Mouse (Mus musculus) midbrain, embryonic 16.5 days (tissue): Measurements from ENCODE around the gene Tmem178. TPM values are rescaled to one million over a fixed set of nuclear protein-coding genes. Genes with fewer than 3 reads are reported as not detected.

ENCODE experiments used
- ATAC-seq: fragments of 200-750 bp; cut with Nextera tagmentation; 2 replicates; pipeline ENCODE4 v1.8.0; 2017; ENCODE audit warnings: moderate TSS enrichment
- H3K27ac ChIP-seq: fragments of 300-500 bp; sonication (generic); 2 replicates; pipeline ENCODE4 v1.5.1; 2014; ENCODE audit warnings: mild to moderate bottlenecking, low read length, mixed read lengths
- H3K27me3 ChIP-seq: fragments of 300-500 bp; sonication (generic); 2 replicates; pipeline ENCODE4 v1.6.1; 2014; ENCODE audit warnings: low read depth, low read length, mixed read lengths; ENCODE audit not compliant: control insufficient read depth, insufficient read depth
- H3K36me3 ChIP-seq: fragments of 300-500 bp; sonication (generic); 2 replicates; pipeline ENCODE4 v1.6.1; 2014; ENCODE audit warnings: mild to moderate bottlenecking, low read length, moderate library complexity, mixed read lengths; ENCODE audit not compliant: control insufficient read depth, insufficient read depth
- H3K4me1 ChIP-seq: fragments of 300-500 bp; sonication (generic); 2 replicates; pipeline ENCODE4 v1.6.1; 2014; ENCODE audit warnings: mild to moderate bottlenecking, low read length, mixed read lengths; ENCODE audit not compliant: control insufficient read depth, insufficient read depth
- H3K4me2 ChIP-seq: fragments of 300-500 bp; sonication (generic); 2 replicates; pipeline ENCODE4 v1.6.1; 2014; ENCODE audit warnings: mild to moderate bottlenecking, low read length, mixed read lengths
- H3K4me3 ChIP-seq: fragments of 300-500 bp; sonication (generic); 2 replicates; pipeline ENCODE4 v1.5.1; 2014; ENCODE audit warnings: low read depth, mild to moderate bottlenecking, low read length, moderate library complexity, mixed read lengths
- H3K9ac ChIP-seq: fragments of 300-500 bp; sonication (generic); 2 replicates; pipeline ENCODE4 v1.6.1; 2014; ENCODE audit warnings: low read depth, low read length, mixed read lengths
- H3K9me3 ChIP-seq: fragments of 300-500 bp; sonication (generic); replicated peaks from 2 replicates; pipeline ENCODE4 v1.6.1; 2014; ENCODE audit warnings: mild to moderate bottlenecking, low read length, mixed read lengths; ENCODE audit not compliant: control insufficient read depth, poor library complexity, severe bottlenecking
- WGBS: fragments of 180-500 bp; shearing (Covaris S2); extraction: QIAGEN DNeasy Blood & Tissue Kit; methylation state at CpG from one replicate; pipeline ENCODE4 v1.1.7; 2014; 5-methylcytosine and 5-hydroxymethylcytosine counted together
- polyA plus RNA-seq: library from polyadenylated mRNA; unstranded; fragments of >200 nt; fragmentation: Nextera tagmentation; extraction: Ambion mirVana; gene quantifications from 2 replicates; pipeline ENCODE4 v1.2.1, GENCODE M21; 2015

Gene Tmem178
- polyA plus RNA-seq, 1 experiment from 2014 or later: 20.8 TPM

GRCm38 (mm10) chr17:80915666-80916065 lies 28.8 kb upstream of the Tmem178 start:
- Histone ChIP-seq H3K36me3 (no peaks in the 10 kb centered on the region), H3K4me1 (no peaks in the 10 kb centered on the region), H3K27ac (no peak overlapping the region), H3K9me3 (no peaks in the 10 kb centered on the region), H3K9ac (no peak overlapping the region), H3K27me3 (no peaks in the 10 kb centered on the region), H3K4me2 (no peak overlapping the region), H3K4me3 (no peak overlapping the region)
- 91% methylated on average over 2 of the region's 2 CpGs for WGBS
- ATAC-seq: no peak

DNA sequence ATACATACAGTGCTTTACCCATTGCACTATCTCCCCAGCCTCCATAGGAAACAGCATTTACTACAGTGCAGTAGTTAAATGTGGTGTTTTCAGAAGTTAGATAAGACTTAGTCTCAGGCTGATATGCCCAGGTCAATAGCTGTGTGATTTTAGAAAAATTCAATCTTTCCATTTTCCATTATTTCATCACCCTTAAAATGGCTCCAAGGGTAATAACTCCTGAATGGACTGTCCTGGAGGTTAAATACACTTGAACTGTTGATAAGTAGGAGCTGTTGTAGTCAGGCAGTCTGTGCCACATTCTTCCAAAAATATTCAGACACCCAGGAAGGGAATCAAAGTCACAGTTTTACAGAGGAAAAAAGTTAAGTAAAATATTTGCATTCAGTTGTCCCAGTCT lies 25.2 kb upstream of the Tmem178 start:
- ATAC-seq: no peak
- H3K4me3 ChIP-seq: no peak overlapping the region
- no peaks in the 10 kb centered on the region for H3K4me1 ChIP-seq
- H3K36me3 ChIP-seq: no peaks in the 10 kb centered on the region
- no peak overlapping the region for H3K4me2 ChIP-seq
- no peak overlapping the region for H3K9ac ChIP-seq
- H3K27ac ChIP-seq: no peak overlapping the region
- no peaks in the 10 kb centered on the region for H3K9me3 ChIP-seq
- H3K27me3 ChIP-seq: no peaks in the 10 kb centered on the region

DNA sequence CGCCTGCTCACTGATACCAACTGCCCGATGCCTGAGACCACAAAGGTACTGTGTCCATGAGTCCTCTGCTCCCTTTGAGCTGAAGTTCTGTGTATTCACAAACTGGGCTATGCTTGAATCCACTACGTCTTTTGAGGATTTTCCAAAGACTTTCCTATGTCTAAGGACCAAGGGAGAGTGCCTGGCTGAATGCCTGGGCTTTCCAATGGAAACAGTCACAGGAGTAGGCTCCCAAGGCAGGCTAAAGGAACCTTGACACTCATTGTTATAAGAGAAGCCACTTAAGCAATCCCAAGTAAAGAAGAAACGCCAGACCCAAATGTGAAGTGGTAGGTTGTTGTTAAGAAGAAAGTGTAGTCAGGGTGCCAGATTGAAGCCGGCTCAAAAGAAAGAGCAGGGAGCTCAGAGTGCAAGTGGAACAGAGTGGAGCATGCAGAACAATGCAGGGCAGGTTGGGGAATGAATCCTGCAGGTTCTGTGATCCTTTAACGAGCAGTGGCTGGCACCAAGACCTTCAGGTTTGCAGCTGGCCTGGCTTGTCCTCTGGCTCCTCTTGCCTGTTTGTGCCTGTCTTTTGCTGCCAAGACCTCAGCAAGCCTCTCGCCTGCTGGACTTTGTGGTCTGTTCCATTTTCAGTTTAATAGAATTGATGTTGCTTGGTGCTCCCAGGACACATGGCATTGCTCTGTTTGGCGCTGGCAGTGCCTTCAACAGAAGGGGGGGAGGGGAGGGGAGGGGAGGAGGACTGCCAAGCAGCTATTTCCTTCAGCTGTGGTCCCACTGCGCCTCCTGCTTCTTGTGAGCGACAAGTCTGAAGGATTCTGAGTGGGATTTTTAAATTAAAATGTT lies 22.9 kb upstream of the Tmem178 start:
- WGBS: 67% methylated on average over 10 of the region's 10 CpGs
- H3K36me3 ChIP-seq: no peaks in the 10 kb centered on the region
- no peaks in the 10 kb centered on the region for H3K27me3 ChIP-seq
- no peak overlapping the region for H3K4me2 ChIP-seq
- H3K4me3 ChIP-seq: no peak overlapping the region
- ATAC-seq: peak; percentile 80
- no peaks in the 10 kb centered on the region for H3K9me3 ChIP-seq
- no peaks in the 10 kb centered on the region for H3K4me1 ChIP-seq
- H3K27ac ChIP-seq: no peak overlapping the region
- no peak overlapping the region for H3K9ac ChIP-seq

DNA sequence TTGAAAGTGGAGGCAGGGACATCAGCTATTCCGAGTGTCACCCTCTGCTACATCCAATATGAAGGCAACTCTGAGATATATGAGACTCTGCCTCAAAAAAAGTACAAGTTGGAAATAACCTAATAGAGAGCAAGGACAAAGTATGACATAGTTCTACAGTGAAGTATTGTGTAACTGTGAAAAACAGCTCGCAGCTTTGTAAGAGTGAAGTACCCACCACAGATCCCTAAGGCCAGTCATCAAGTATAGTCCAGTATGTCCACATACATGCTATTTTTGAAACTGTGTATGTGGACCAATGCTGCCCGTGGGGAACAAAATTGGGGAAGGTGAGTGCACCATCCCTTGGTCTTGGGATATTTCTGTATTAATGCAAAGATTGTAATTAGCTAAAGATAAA lies 18.9 kb upstream of the Tmem178 start:
- Histone ChIP-seq H3K27ac (no peak overlapping the region), H3K4me3 (no peak overlapping the region), H3K4me2 (no peak overlapping the region), H3K4me1 (no peaks in the 10 kb centered on the region), H3K27me3 (no peaks in the 10 kb centered on the region), H3K36me3 (no peaks in the 10 kb centered on the region), H3K9me3 (no peaks in the 10 kb centered on the region), H3K9ac (no peak overlapping the region)
- 91% methylated on average over 3 of the region's 3 CpGs for WGBS
- ATAC-seq: no peak

- Histone ChIP-seq H3K9me3 (no peaks in the 10 kb centered on the region), H3K4me2 (no peak overlapping the region), H3K27ac (no peak overlapping the region), H3K36me3 (no peaks in the 10 kb centered on the region), H3K4me1 (no peaks in the 10 kb centered on the region), H3K9ac (no peak overlapping the region), H3K27me3 (no peaks in the 10 kb centered on the region), H3K4me3 (no peak overlapping the region)
- WGBS: 94% methylated on average over 2 of the region's 2 CpGs
- ATAC-seq: no peak
These were observed 17.3 kb upstream of the Tmem178 start for GRCm38 (mm10) chr17:80927151-80927550.

GRCm38 (mm10) chr17:80932716-80933115 lies 11.7 kb upstream of the Tmem178 start:
- no peaks in the 10 kb centered on the region for H3K9me3 ChIP-seq
- no peak overlapping the region for H3K4me2 ChIP-seq
- H3K27me3 ChIP-seq: no peaks in the 10 kb centered on the region
- H3K9ac ChIP-seq: no peak overlapping the region
- no peak overlapping the region for H3K4me3 ChIP-seq
- H3K27ac ChIP-seq: no peak overlapping the region
- 89% methylated on average over 3 of the region's 3 CpGs for WGBS
- ATAC-seq: no peak
- H3K36me3 ChIP-seq: no peaks in the 10 kb centered on the region
- H3K4me1 ChIP-seq: no peaks in the 10 kb centered on the region

- H3K9me3 ChIP-seq: no peaks in the 10 kb centered on the region
- no peaks in the 10 kb centered on the region for H3K27me3 ChIP-seq
- no peak overlapping the region for H3K4me2 ChIP-seq
- WGBS: 79% methylated on average over 11 of the region's 11 CpGs
- ATAC-seq: no peak
- no peak overlapping the region for H3K4me3 ChIP-seq
- no peaks in the 10 kb centered on the region for H3K4me1 ChIP-seq
- no peak overlapping the region for H3K9ac ChIP-seq
- no peaks in the 10 kb centered on the region for H3K36me3 ChIP-seq
- H3K27ac ChIP-seq: no peak overlapping the region
These were observed 10.9 kb upstream of the Tmem178 start for GRCm38 (mm10) chr17:80933401-80934029.

DNA sequence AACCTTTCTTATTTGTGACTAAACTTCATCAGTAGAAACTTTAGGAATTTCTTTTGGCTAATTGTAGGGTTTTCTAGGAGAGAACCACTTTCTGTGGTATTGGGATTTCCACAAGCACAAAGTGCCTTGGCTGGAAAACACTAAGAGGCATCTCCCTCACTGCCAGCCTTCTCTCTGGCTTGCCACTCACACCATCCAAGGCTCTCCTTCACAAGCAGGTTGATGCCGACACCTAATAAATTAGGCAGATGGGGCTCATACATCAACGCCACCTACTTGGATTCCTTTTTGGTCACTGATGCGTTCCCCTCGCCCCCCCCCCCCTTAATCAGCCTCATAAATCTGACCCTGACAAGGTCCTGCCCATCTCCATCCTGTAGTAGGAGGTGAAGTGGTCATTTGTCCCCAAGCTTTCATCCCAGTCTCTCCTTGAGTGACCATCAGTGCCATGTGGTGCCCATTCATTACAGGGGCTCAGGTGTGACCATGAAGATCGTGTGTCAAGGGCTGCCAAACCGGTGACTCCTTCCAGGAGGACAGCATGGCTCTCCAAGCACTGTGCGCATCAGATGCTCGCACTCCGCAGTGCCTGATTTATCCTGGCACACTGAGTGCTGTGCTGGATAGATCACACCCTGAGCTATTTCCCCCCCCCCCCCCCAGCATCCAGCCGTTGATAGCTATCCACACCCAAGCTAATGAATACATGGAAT lies 8.5 kb upstream of the Tmem178 start:
- Histone ChIP-seq H3K27me3 (no peaks in the 10 kb centered on the region), H3K4me2 (no peak overlapping the region), H3K9me3 (no peaks in the 10 kb centered on the region), H3K36me3 (no peaks in the 10 kb centered on the region), H3K4me1 (no peaks in the 10 kb centered on the region), H3K27ac (no peak overlapping the region), H3K9ac (no peak overlapping the region), H3K4me3 (no peak overlapping the region)
- WGBS: 90% methylated on average over 10 of the region's 10 CpGs
- ATAC-seq: 0 out of 2 replicates have a peak, but pooled peaks have one; percentile 48

DNA sequence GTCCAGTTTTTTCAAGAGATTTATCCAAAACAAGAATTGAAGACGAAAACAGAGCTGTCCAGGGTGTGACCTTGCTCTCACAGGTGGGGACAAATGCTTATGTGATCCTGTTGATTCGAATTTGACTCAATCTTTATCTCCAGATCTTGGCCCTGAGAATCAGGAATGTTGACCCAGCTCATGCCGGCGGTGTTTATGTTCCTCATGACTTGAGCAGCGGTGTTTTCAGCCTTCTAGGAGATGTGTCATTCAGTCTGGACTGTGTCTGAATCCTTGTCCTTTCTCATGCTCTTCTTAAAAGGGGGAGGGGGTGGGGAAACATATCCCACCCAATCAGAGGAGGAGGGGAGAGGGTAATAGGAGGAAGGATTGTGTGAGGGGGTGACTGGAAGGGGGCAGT lies 7.9 kb upstream of the Tmem178 start:
- Histone ChIP-seq H3K4me1 (no peaks in the 10 kb centered on the region), H3K9ac (no peak overlapping the region), H3K9me3 (no peaks in the 10 kb centered on the region), H3K27me3 (no peaks in the 10 kb centered on the region), H3K36me3 (no peaks in the 10 kb centered on the region), H3K4me2 (no peak overlapping the region), H3K4me3 (no peak overlapping the region), H3K27ac (no peak overlapping the region)
- ATAC-seq: no peak
- WGBS: 91% methylated on average over 5 of the region's 5 CpGs
